Mouse (Mus musculus) retina, postnatal 7 days (tissue): ENCODE results near the gene Gpr68.

Experiments
- DNase-seq: peaks from one replicate; pipeline ENCODE4 v3.0.0-alpha.2; 2012; ENCODE audit warnings: low read depth, low spot score

Gene Gpr68

DNA sequence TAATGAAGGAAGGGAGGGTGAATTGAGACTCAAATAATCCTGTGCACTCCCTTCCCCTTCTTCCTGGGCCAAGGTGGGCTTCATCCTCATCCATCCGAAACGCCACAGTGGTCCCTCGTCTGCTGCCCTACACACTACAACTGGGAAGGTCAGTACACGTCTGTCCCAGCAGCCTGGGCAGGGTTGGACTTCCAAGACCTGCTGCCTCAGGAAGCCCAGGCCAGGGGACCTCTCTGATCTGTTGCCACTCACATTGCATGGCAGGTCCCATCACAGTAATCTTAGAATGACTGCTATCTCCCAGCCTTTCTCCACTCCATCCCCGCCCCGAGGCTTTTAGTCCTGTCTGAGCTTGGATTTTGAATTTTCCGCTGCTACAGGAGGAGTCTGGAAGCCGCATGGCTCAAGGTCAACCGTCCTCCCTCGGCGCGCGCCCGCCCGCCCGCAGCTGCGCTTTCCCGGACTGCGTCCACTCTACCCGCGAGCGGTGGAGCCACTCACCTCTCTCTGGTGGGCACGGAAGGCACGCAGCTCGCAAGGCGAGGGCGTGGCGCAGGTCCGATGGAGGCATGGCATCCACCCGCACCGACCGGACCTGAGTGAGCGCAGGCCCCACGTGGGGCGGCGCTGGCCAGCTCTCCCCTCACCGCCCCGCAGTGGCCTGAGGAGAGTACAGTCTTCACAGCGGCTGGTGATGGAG lies at the start of gene Gpr68:
Gene Gpr68, minus strand, starts transcription at position 601 of the 700 bp plus-strand sequence.
- DNase-seq: peak; percentile 27

DNA sequence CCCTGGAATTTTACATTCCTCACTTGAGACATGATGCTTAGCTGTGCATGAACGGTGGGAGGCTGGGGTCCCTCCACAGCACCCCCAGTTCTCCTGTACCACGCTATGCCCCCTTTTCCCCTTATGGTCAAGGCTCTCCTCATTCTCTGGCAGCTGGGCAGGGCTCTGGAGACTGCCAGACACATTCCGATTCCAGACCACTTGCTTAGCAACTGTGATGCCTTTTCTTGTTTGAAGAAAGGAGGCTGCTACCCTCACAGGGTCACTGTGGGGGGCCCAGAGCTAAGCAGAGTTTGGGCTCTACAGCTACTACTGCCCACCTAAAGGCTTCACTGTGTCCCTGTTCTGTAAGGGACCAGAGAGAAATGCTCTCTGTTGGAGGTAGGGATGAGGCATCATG lies 49.3 kb upstream of the Gpr68 start:
- no peak for DNase-seq

DNA sequence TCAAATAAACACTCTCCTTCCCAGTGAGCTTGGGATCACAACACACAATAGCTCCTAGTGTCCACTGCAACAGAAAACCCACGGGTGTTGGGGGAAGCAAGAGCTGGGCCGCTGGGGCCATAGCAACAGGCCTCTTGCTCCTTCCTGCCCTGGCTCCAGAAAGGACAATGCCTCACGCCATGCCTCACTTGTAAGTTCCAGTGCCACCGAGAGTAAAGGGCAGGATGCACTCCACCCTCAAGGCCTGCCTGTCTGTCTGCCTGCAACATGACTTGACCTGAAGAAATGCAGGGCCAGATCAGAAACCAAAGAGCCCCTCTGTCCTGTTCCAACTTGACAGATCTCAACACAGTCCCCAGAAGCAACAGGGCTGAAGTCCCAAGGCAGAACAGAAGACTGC lies 48.8 kb upstream of the Gpr68 start:
- DNase-seq: no peak

DNA sequence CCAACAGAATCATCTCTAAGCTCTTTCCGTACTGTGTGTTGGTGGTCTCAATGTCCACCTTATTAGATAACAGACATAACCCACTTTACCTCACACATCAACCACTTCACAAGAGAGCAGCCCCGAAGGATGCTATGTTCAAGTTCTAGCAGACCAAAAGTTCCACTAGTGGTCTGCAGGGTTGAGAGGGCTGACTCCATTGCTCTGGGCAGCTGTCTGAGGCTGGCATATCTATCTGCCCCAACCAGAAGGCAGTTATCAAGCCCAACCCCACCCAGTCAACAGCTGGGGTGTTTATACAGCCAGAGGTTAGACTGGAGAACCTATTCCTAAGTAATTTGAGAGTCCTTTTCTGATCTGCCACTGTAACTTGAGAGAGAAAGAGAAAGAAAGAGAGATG lies 48.0 kb upstream of the Gpr68 start:
- DNase-seq: no peak

DNA sequence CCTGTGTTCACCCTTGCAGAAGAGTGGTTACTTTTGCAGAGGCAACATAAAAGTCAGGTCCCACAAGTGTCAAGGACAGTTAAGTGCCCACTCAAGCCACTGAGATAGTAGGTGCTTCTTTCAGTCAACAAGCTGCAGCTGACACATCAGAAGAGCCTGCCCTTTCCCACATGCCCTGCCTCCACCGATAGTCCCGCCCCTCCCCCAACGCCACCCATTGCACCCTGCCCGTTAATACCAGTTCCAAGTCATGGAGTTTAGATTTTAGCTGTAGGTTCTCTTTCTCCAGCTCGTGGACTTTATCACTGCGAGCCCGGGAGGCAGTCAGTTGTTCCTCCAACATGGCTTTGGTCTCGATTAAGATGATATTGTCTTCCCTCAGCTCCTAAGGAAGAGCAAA lies 45.9 kb upstream of the Gpr68 start:
- DNase-seq: no peak

DNA sequence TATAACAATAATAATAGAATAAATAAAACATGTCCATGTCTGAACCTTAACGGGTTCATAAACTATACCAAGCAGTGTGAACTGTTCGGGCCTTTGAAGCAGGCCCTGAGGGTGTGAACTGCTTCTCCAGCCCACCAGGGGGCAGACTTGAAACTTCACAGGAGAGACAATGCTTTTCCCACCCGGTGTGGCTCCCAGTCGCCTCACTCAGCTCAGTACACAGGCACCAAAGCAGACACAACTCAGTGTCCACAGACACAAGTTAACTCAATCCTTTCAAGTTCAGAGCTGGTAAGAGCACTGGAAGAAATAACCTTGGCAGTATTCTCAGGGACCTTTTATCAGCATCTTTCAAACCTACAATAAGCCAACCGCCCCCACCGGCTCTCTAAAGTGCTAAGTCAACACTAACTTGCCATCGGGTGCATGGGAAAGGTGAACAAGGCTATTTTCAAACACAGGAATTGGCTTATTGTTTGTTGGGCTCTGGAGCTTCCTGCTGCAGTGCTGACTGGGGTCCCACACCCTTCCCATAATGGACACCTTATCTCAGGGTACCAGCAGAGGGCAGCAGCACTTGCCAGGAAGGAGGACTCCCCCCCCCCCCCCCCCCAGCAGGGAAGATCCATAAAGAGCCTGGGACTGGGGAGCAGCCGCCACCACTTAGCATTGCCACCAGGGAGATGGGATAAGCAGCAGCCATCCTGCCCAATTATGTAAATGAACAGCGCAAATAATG lies 44.4 kb upstream of the Gpr68 start:
- DNase-seq: peak; percentile 68

DNA sequence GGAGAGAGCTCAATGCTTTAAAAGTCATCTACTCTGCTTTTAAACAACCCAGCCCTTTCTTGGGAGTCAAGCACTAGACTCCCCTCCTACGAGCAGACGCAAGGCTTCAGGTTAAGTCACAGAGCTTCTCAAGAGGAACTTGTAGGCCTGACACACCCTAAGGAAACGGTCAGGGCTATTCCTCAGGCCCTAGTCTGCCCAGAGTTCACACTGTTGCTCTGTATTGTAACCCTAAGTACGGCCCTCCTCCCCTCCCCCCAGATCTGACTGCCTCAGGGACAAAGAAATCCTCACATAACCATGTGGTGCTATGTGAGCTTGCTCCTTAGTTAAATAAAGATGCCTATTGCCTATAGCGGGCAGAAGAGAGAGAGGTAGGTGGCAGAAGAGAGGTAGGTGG lies 41.1 kb upstream of the Gpr68 start:
- DNase-seq: no peak

DNA sequence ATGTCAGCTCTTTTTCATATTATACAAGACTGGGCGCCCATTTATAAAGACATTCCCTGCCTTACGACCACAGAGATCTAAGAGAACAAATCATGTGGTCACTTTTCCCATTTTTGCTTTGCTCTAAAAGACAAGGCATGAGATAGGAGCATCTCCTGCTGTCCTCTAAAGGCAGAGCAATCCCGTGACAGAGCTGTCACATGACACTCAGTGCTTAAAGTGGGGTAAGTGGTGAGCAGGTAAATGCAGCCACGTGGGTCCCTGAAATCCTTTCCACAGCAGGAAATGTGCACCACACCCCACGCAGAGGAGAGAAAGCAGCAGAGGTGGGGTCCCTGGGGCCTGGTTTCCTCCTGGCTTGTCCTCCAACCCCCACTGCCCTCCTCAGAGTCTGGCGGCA lies 40.0 kb upstream of the Gpr68 start:
- no peak for DNase-seq

DNA sequence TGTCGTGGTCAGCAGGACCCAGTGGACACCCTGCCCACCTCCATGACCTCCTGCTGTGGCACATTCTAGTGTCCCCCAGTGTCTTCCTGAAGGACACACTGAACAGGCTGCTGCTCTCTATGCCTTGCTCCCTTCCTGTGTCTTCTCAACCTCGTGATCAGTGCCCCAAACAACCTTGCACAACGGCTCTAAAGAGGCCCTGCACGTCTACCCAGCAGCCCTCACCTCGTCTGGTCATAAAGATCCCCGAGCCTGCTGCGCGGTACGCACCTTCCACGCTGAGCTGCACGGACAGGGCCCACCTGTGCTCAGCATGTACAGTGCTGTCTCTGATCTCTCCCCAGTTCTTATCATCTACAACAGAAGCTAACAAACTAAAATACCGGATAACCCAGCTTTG lies 38.0 kb upstream of the Gpr68 start:
- no peak for DNase-seq

DNA sequence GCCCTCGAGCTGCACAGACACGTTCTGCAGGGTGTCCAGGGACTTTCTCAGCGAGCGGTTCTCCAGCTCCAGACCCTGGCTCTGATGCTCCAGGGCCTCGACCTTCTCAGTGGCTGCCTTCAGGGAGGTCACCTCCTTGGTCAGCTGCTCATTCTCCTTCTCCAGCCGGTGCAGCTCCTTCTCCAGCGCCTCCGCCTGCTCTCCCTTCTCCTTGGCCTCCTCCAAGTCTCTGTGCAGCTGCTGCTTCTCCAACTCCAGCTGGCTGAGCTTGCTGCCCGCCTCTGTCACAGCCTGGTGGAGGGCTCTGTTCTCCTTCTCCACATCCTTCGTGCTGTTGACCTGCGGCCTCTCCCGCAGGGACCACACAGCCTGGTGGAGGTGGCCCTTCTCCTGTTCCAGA lies 37.5 kb upstream of the Gpr68 start:
- no peak for DNase-seq

DNA sequence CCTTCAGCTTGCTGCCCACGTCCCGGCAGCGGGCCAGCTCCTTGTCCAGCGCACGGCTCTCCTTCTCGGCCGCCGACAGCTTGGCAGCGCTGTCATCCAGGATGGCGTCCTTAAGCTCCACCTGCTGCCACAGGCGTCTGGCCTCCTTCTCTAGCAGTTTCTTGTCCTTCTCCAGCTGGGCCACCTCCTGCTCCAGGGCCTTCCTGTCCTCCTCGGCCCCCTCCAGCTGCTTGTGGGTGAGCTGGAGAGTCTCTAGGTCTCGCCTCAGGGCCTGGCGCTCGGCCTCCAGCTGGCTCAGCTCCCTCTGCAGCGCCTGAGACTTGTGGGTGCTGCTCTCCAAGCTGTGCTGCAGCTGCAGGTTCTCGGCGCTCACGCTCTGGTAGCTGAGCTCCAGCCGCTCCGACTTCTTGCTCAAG lies 36.9 kb upstream of the Gpr68 start:
- no peak for DNase-seq

DNA sequence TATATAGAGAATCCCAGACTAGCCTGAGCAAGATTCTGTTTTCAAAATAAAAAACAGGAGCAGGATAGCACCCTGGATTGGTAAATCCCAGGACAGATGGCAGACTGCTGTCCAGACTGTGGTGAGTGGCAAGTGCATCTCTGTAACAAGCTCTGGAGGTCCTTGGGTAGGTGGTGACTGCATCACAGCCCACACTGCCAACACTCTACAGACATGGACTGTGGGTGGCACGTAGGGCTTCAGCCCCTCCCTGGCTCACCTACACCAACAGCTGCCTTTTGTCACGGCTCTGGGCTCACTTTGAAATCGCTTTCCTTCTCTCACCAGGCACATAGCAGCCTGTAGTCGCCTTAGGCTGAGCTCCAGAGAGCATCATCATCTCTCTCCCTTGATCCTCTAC lies 35.1 kb upstream of the Gpr68 start:
- DNase-seq: no peak

DNA sequence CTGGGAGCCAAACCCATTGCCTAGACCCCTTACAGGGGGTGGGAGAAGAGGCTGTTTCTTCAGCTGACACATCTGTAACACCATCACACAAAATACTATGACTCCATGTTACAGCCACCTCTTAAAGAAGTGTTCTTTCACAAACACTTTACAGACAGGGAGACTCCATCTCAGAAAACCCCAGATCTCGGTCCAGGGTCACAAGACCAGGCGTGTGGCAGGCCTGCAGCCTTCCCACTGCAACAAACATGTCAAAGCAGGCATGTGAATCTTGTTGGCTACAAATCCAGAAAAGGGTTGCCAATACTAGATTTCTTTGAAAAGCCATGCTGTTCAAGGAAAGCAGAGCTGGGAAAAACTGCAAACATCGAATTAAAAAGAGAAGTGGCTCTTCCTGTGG lies 33.4 kb upstream of the Gpr68 start:
- no peak for DNase-seq

DNA sequence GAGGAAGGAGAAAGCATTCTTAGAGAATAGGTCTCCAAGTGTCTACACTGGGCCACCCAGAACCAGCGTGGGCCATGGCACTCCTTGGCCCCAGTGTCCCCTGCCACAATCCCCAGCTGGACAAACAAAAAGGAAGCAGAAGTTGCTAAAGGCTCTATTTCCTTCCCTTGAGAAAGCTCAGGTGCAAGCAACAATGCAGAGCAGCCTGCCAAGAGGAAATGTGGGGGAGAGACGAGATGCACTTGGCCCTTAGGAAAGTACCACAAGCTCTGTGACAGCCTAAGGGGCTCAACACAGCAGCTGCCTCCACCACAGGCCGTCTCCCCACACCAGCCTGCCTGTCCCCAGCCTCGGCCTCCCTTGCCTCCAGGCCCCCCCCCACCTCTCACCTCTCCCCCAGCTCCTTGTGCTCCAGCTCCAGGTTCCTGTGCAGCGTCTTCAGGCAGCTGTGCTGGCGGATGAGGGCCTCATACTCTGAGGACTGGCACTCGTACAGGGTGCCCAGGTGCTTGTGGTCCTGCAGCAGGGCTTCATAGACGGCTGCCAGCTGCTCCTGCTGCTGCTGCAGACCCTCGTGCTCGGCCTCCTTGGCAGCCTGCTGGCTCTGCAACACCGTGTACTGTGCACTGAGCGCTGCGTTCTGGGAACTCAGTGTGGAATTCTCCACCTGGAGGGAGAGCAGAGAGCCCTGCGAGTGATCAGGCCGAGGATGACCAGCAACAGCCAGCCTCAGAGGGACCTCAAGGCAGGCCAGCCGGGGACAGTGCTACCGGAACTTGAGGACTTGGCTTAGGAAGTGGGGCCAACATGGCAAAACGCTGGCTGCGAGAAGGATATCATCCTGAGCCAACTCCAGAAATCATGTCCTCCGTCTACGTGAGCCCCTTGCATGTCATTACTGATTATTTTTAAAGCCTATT lies 29.7 kb upstream of the Gpr68 start:
- no peak for DNase-seq

DNA sequence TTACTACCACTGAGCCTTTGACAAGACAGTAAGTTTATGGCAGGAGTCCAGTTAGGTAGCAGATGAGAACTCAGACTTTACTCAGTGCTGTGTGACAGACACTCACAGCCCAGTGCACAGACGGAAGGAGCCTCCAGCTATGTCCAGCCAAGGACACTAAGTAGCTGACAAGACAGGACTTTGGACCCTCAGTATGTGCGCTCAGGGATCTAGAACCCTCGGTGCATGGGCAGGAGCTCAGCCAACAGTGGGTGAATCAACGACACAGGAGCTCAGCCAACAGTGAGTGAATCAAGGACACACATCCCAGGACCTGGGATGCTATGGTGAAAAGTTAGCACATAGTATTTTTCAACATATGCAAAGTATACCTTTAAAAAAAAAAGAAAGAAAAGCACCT lies 28.7 kb upstream of the Gpr68 start:
- DNase-seq: no peak

DNA sequence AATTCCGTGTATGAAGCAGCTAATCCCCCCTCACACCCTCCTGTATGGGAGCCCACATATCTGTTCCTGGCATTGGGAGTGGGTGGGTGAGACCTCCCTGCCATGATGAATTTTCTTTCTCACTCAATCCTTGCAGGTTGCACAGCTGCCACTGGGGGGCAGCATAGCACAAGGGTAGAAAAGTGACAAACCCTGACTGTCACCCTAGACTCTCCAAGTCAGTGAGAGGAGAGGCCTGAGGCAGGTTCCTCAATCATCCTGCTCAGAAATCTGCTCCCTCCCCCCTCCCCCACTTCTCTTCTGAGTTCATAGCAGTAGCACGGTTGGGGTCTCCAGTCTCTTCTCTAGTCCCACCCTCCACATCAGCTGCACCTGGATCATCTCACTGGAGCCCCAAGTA lies 28.1 kb upstream of the Gpr68 start:
- peak; percentile 78 for DNase-seq

DNA sequence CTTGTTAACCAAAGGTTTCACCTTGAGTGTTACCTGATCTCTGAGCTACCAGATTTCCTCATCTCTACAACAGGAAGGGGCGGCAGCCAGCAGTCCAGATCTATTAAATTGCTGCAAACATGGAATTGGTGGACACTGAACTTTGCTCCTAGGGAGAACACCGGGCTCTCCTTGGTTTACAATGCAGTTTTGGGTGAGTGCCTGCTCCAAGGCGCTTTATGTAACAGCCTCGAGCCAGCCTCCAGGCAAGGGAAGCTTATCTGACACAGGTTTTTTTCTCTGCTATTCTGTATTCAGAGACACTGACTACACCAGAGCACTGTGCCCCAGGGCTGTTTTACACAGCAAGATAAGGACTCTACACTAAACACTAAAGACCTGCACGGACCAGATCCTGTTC lies 26.8 kb upstream of the Gpr68 start:
- no peak for DNase-seq

DNA sequence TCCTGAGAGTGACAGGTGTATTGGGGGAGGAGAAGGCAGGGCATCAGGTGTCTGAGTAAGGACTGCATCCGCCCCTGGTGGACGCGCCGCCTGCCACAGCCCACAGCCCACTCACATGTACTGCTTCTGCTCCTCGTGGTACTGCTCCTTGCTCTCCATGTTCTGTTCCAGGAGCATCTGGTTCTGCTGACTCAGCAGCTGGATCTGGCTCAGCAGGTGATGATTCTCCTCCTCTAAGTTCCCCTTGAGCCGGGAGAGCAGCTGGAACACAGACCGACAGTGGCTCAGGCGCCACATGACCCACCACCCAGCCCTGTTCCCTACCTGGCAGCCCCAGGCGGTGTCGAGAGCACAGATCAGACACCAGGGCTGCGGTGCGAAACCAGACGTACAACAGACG lies 23.7 kb upstream of the Gpr68 start:
- no peak for DNase-seq

DNA sequence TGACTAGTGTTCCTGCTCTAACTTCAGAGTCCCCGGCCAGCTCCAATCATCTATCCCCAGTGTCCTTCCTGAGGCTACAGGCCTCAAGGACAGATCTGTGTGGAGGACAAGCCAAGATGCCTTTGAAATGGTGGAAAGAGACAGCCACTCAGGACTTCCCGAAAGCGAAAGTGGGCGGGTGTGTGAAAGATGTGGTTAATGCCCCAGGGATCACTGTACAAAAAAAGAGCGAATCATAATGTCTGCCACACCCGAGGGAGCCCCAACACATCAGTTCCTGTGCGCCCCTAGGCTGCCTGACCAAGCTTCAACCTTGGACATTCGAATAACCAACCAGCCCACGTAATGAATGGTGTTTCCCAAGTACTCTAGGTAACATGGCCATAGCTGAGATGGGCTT lies 20.3 kb upstream of the Gpr68 start:
- DNase-seq: no peak

DNA sequence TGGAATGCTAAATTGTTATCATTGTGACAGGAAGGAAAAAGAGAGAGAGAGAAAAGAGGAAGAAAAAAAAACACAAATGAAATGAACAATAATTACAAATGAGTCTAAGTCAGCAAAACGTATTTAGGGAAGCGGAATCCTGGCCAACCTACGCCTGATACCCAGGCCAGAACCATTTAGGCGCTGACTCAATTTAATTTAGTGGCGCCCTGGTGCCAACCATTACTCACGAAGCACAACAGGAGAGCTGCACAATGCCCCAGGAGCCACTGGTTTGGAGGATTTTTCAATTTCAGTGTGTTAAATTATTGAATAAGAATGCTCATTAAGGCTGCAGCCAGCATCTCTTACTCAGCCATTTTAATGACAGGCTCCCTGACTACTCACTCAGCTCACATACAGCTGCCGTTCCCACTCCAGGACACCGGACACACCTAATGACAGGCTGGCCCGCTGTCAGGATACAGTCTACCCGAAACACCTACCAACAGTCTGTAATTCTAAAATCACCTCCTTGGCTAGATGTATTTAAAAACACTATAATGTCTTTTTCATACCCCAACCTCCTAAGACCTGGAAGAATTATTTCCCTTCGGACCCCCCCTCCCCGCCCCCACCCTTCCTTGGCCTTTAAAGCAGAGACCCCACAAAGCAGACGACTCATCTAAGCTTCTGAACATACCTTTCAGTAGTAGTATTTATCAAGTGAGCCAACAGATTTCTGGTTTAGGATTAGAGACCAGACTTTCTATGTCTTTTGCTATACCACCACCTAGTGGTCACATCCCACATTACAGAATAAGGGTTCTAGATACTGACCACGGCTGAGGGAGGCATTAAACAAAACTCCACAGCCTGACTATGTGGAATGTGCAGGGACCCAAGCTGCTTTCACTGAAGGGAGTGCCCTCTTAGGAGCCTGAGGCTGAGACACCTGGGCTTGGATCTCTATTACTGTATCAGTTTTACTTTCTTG lies 17.9 kb upstream of the Gpr68 start:
- DNase-seq: peak; percentile 79

DNA sequence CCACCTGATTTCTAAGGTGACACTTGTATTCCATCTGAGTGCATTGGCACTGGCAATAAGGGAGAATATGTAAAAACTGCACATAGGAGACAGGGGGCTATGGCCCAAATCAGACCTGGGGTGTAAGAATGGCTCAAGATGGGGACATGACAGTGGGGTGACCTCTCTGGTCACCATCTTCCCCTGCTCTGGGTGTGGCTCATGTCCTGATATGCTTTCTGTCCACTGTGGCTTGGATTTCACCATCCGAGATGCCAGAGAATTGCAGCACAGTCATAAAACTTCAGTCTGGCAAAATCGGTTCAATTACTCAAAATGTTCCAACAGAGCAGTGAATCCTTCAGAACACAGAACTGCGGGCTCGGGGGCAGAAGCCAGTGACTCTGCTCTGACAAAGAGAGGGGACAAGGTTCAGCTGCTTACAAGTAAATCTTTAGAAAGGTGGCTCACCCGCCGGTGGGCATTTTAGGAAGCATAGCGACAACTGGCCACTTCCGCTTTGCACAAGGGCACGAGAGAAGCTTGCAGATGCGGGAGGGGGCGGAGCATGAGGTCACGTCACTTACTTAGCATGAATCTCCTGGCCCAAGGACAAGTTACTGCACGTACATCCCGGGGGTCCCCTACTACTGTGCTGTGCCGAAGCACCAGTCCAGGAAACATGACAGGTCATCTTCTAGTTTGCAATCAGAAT lies 16.8 kb upstream of the Gpr68 start:
- no peak for DNase-seq
